In genomic region chr1:75458025-75458788, GRCm38 (mm10) we compare ENCODE assay signal across 8 mouse cellular contexts. TPM values are rescaled to one million over a fixed set of nuclear protein-coding genes. Genes with fewer than 3 reads are reported as not detected.
DNase-seq lines count a peak whose midpoint lies in the region; ATAC-seq and TF ChIP-seq lines count a peak whose summit lies in the region.

No protein-coding gene starts in this region.

- under 1% methylated on average over 42 of the region's 42 CpGs for WGBS in forebrain, embryonic 10.5 days
- 3% methylated on average over 42 of the region's 42 CpGs for WGBS in hindbrain, embryonic 16.5 days
- 4% methylated on average over 42 of the region's 42 CpGs for WGBS in liver, embryonic 14.5 days (ENCODE audit: insufficient replicate concordance)
- WGBS in olfactory bulb, adult 2 months = 10% methylated on average over 42 of the region's 42 CpGs

- no peak for TF ChIP-seq EP300 in liver, embryonic 14.5 days (IDR thresholded peaks at IDR 0.05; ENCODE audit: low read depth)

- no peak for TF ChIP-seq CTCF in liver, embryonic 14.5 days (IDR thresholded peaks at IDR 0.05; ENCODE audit: low read depth)
- TF ChIP-seq CTCF in olfactory bulb, adult 2 months (IDR thresholded peaks at IDR 0.05; ENCODE audit: insufficient read depth, low read depth, low read length) = no peak

- peak overlapping the region; percentile 50 for H3K4me3 ChIP-seq in forebrain, embryonic 10.5 days
- peak overlapping the region; percentile 32 for H3K4me3 ChIP-seq in hindbrain, embryonic 16.5 days (ENCODE audit: low read length)
- peak overlapping the region; percentile 14 to 26 for H3K4me3 ChIP-seq in liver, embryonic 14.5 days (ENCODE audit: insufficient read depth in 1 of 2, low read depth in 2 of 2, low read length in 2 of 2)
- H3K4me3 ChIP-seq in olfactory bulb, adult 2 months (ENCODE audit: insufficient read depth, low read depth, low read length) = peak overlapping the region; percentile 20

- no peak for TF ChIP-seq POLR2A in olfactory bulb, adult 2 months (IDR thresholded peaks at IDR 0.05; ENCODE audit: insufficient read depth, low read depth, low read length)

- H3K9me3 ChIP-seq in forebrain, embryonic 10.5 days = no peaks in the 10 kb centered on the region
- no peaks in the 10 kb centered on the region for H3K9me3 ChIP-seq in hindbrain, embryonic 16.5 days (ENCODE audit: control insufficient read depth, low read length)
- H3K9me3 ChIP-seq in liver, embryonic 14.5 days (ENCODE audit: control insufficient read depth, low read length) = no peaks in the 10 kb centered on the region

- no peaks in the 10 kb centered on the region for H3K36me3 ChIP-seq in forebrain, embryonic 10.5 days (replicated peaks)
- H3K36me3 ChIP-seq in hindbrain, embryonic 16.5 days (ENCODE audit: control insufficient read depth, insufficient read depth, low read length) = no peaks in the 10 kb centered on the region
- no peaks in the 10 kb centered on the region for H3K36me3 ChIP-seq in liver, embryonic 14.5 days (replicated peaks; ENCODE audit: control insufficient read depth, insufficient read depth, low read depth)

- peaks cover 69% of the 10 kb centered on the region for H3K4me1 ChIP-seq in forebrain, embryonic 10.5 days
- peaks cover 28% of the 10 kb centered on the region for H3K4me1 ChIP-seq in hindbrain, embryonic 16.5 days (ENCODE audit: control insufficient read depth, insufficient read depth, low read depth, low read length)
- peaks cover 8 to 20% of the 10 kb centered on the region in 2 experiments for H3K4me1 ChIP-seq in liver, embryonic 14.5 days (replicated peaks; ENCODE audit: control insufficient read depth in 2 of 2, insufficient read depth in 2 of 2, low read length in 1 of 2)
- peaks cover 54% of the 10 kb centered on the region for H3K4me1 ChIP-seq in olfactory bulb, adult 2 months (ENCODE audit: control insufficient read depth, insufficient read depth, low read length)

- peak; percentile 50 to 76 for DNase-seq in left cerebral cortex, adult 18-20 months (ENCODE audit: low spot score in 2 of 2)
- DNase-seq in left cerebral cortex, adult 8-10 months (ENCODE audit: low spot score in 2 of 2) = no peak
- peak; percentile 63 for DNase-seq in adrenal gland, postnatal 14 days
- peak; percentile 61 for DNase-seq in forebrain, embryonic 10.5 days (ENCODE audit: extremely low spot score, low spot score)
- DNase-seq in liver, embryonic 14.5 days (ENCODE audit: low read depth in 3 of 3, low spot score in 3 of 3) = no peak

- H3K27me3 ChIP-seq in forebrain, embryonic 10.5 days (ENCODE audit: poor library complexity, severe bottlenecking) = peaks cover 95% of the 10 kb centered on the region
- H3K27me3 ChIP-seq in hindbrain, embryonic 16.5 days (replicated peaks; ENCODE audit: control insufficient read depth, insufficient read depth, low read length) = peaks cover 8% of the 10 kb centered on the region
- H3K27me3 ChIP-seq in liver, embryonic 14.5 days (ENCODE audit: control insufficient read depth, insufficient read depth, low read length) = peaks cover 64% of the 10 kb centered on the region

- H3K9ac ChIP-seq in hindbrain, embryonic 16.5 days (ENCODE audit: low read depth, low read length) = peak overlapping the region; percentile 51
- H3K9ac ChIP-seq in liver, embryonic 14.5 days (replicated peaks) = no peak overlapping the region

- H3K27ac ChIP-seq in forebrain, embryonic 10.5 days = peak overlapping the region; percentile 85
- peak overlapping the region; percentile 44 for H3K27ac ChIP-seq in hindbrain, embryonic 16.5 days (ENCODE audit: low read depth, low read length)
- no peak overlapping the region for H3K27ac ChIP-seq in liver, embryonic 14.5 days
- H3K27ac ChIP-seq in olfactory bulb, adult 2 months (ENCODE audit: insufficient read depth, low read depth, low read length) = peak overlapping the region; percentile 33; the same call in 1 of the 2 replicates

- peak overlapping the region; percentile 58 for H3K4me2 ChIP-seq in hindbrain, embryonic 16.5 days (ENCODE audit: low read length)
- peak overlapping the region; percentile 23 for H3K4me2 ChIP-seq in liver, embryonic 14.5 days (ENCODE audit: low read depth)

- ATAC-seq in hindbrain, embryonic 16.5 days = peak; percentile 55
- ATAC-seq in liver, embryonic 14.5 days (ENCODE audit: insufficient read depth) = peak; percentile 20; the same call in 1 of the 2 replicates
- ATAC-seq in activated CD4-positive, CD25-positive, alpha-beta regulatory T cell, adult 4 months = no peak

RNA-seq across cellular contexts. Expression of gene Asic4, which starts 8.0 kb away (rescaled TPM):
- total RNA-seq in left cerebral cortex, adult 18-20 months (2021) = 10 to 100 TPM; 16.2 to 19.6 TPM
- total RNA-seq in left cerebral cortex, adult 8-10 months (2022) = 10 to 100 TPM; 21.5 to 26.7 (median 25.1) TPM
- total RNA-seq in adrenal gland, postnatal 14 days (2021) = 3.8 and 4.2 TPM in 2 replicates
- polyA plus RNA-seq in forebrain, embryonic 10.5 days (2016; fragmentation: Nextera tagmentation; extraction: Ambion mirVana) = 3.1 and 3.4 TPM in 2 replicates
- polyA plus RNA-seq in hindbrain, embryonic 16.5 days (2015; fragmentation: Nextera tagmentation; extraction: Ambion mirVana) = 20.3 and 21.6 TPM in 2 replicates
- 0.03 TPM in 2 replicates for polyA plus RNA-seq in liver, embryonic 14.5 days (2012; rRNA removed)
- not detected in 2 replicates for polyA plus RNA-seq in liver, embryonic 14.5 days (2014; fragmentation: Nextera tagmentation; extraction: Ambion mirVana)
- not detected in 2 replicates for polyA plus RNA-seq in olfactory bulb, adult 2 months (2012; ENCODE audit: insufficient read depth, insufficient read length, low replicate concordance, missing spikeins)
- not detected for polyA plus RNA-seq in activated CD4-positive, CD25-positive, alpha-beta regulatory T cell, adult 4 months (2017; shearing (Covaris generic))

RNA-seq across cellular contexts. Expression of gene Chpf, which starts 20.9 kb away (rescaled TPM):
- total RNA-seq in left cerebral cortex, adult 18-20 months (2021) = 10 to 100 TPM; 87.2 to 93.6 TPM
- 10 to 100 TPM; 76.6 to 84.3 (median 80.0) TPM for total RNA-seq in left cerebral cortex, adult 8-10 months (2022)
- 40.7 and 47.0 TPM in 2 replicates for total RNA-seq in adrenal gland, postnatal 14 days (2021)
- polyA plus RNA-seq in forebrain, embryonic 10.5 days (2016; fragmentation: Nextera tagmentation; extraction: Ambion mirVana) = 20.1 and 20.5 TPM in 2 replicates
- polyA plus RNA-seq in hindbrain, embryonic 16.5 days (2015; fragmentation: Nextera tagmentation; extraction: Ambion mirVana) = 42.1 and 46.4 TPM in 2 replicates
- 5.0 and 5.2 TPM in 2 replicates for polyA plus RNA-seq in liver, embryonic 14.5 days (2012; rRNA removed)
- 2.8 and 3.6 TPM in 2 replicates for polyA plus RNA-seq in liver, embryonic 14.5 days (2014; fragmentation: Nextera tagmentation; extraction: Ambion mirVana)
- polyA plus RNA-seq in olfactory bulb, adult 2 months (2012; ENCODE audit: insufficient read depth, insufficient read length, low replicate concordance, missing spikeins) = not detected in 2 replicates
- 1 to 10 TPM; 4.0 to 5.3 TPM for polyA plus RNA-seq in activated CD4-positive, CD25-positive, alpha-beta regulatory T cell, adult 4 months (2017; shearing (Covaris generic))

RNA-seq across cellular contexts. Expression of gene Tmem198, which starts 21.1 kb away (rescaled TPM):
- 100 to 1,000 TPM in 1 of 2 experiments, 10 to 100 TPM in 1; 93.8 to 107 TPM for total RNA-seq in left cerebral cortex, adult 18-20 months (2021)
- 10 to 100 TPM; 62.4 to 70.5 (median 64.8) TPM for total RNA-seq in left cerebral cortex, adult 8-10 months (2022)
- total RNA-seq in adrenal gland, postnatal 14 days (2021) = 2.9 and 3.3 TPM in 2 replicates
- polyA plus RNA-seq in forebrain, embryonic 10.5 days (2016; fragmentation: Nextera tagmentation; extraction: Ambion mirVana) = 4.5 and 6.1 TPM in 2 replicates
- 50.5 and 52.5 TPM in 2 replicates for polyA plus RNA-seq in hindbrain, embryonic 16.5 days (2015; fragmentation: Nextera tagmentation; extraction: Ambion mirVana)
- polyA plus RNA-seq in liver, embryonic 14.5 days (2012; rRNA removed) = 0.13 and 0.18 TPM in 2 replicates
- 0.09 TPM in 1 of 2 replicates, not detected in the other for polyA plus RNA-seq in liver, embryonic 14.5 days (2014; fragmentation: Nextera tagmentation; extraction: Ambion mirVana)
- polyA plus RNA-seq in olfactory bulb, adult 2 months (2012; ENCODE audit: insufficient read depth, insufficient read length, low replicate concordance, missing spikeins) = not detected in 2 replicates
- under 1 TPM in 1 of 2 experiments, not detected in 1; 0.40 TPM for polyA plus RNA-seq in activated CD4-positive, CD25-positive, alpha-beta regulatory T cell, adult 4 months (2017; shearing (Covaris generic))

RNA-seq across cellular contexts. Expression of gene Gmppa, which starts 22.5 kb away (rescaled TPM):
- total RNA-seq in left cerebral cortex, adult 18-20 months (2021) = 10 to 100 TPM; 67.1 to 70.4 TPM
- 10 to 100 TPM; 48.0 to 64.9 (median 62.3) TPM for total RNA-seq in left cerebral cortex, adult 8-10 months (2022)
- total RNA-seq in adrenal gland, postnatal 14 days (2021) = 58.8 and 74.2 TPM in 2 replicates
- polyA plus RNA-seq in forebrain, embryonic 10.5 days (2016; fragmentation: Nextera tagmentation; extraction: Ambion mirVana) = 55.9 and 60.1 TPM in 2 replicates
- 77.8 and 78.4 TPM in 2 replicates for polyA plus RNA-seq in hindbrain, embryonic 16.5 days (2015; fragmentation: Nextera tagmentation; extraction: Ambion mirVana)
- 34.3 and 38.2 TPM in 2 replicates for polyA plus RNA-seq in liver, embryonic 14.5 days (2012; rRNA removed)
- polyA plus RNA-seq in liver, embryonic 14.5 days (2014; fragmentation: Nextera tagmentation; extraction: Ambion mirVana) = 22.8 and 31.1 TPM in 2 replicates
- not detected in 2 replicates for polyA plus RNA-seq in olfactory bulb, adult 2 months (2012; ENCODE audit: insufficient read depth, insufficient read length, low replicate concordance, missing spikeins)
- 10 to 100 TPM; 43.8 to 51.5 TPM for polyA plus RNA-seq in activated CD4-positive, CD25-positive, alpha-beta regulatory T cell, adult 4 months (2017; shearing (Covaris generic))

RNA-seq across cellular contexts. Expression of gene Obsl1, which starts 48.0 kb away (rescaled TPM):
- 10 to 100 TPM; 26.6 to 29.6 TPM for total RNA-seq in left cerebral cortex, adult 18-20 months (2021)
- 10 to 100 TPM; 25.9 to 30.7 (median 28.7) TPM for total RNA-seq in left cerebral cortex, adult 8-10 months (2022)
- 98.3 and 99.4 TPM in 2 replicates for total RNA-seq in adrenal gland, postnatal 14 days (2021)
- polyA plus RNA-seq in forebrain, embryonic 10.5 days (2016; fragmentation: Nextera tagmentation; extraction: Ambion mirVana) = 34.5 and 35.8 TPM in 2 replicates
- polyA plus RNA-seq in hindbrain, embryonic 16.5 days (2015; fragmentation: Nextera tagmentation; extraction: Ambion mirVana) = 25.4 and 26.1 TPM in 2 replicates
- 7.7 and 9.7 TPM in 2 replicates for polyA plus RNA-seq in liver, embryonic 14.5 days (2012; rRNA removed)
- 5.3 and 6.8 TPM in 2 replicates for polyA plus RNA-seq in liver, embryonic 14.5 days (2014; fragmentation: Nextera tagmentation; extraction: Ambion mirVana)
- polyA plus RNA-seq in olfactory bulb, adult 2 months (2012; ENCODE audit: insufficient read depth, insufficient read length, low replicate concordance, missing spikeins) = not detected in 2 replicates
- not detected for polyA plus RNA-seq in activated CD4-positive, CD25-positive, alpha-beta regulatory T cell, adult 4 months (2017; shearing (Covaris generic))

Comparison
In these comparisons a context has a peak if more than half of its experiments do, and no peak if none do; other contexts are left out.
1. DNase-seq: peak in left cerebral cortex, adult 18-20 months (2 of 2), adrenal gland, postnatal 14 days (single experiment) and forebrain, embryonic 10.5 days (single experiment); none in left cerebral cortex, adult 8-10 months (0 of 2) and liver, embryonic 14.5 days (0 of 3).
2. Peak in every context shown above with its lines, with median percentiles within 50 percentile points of each other: H3K4me3 ChIP-seq.